Mouse (Mus musculus): Measurements from ENCODE around the gene 4933415F23Rik. TPM values are rescaled to one million over a fixed set of nuclear protein-coding genes. Genes with fewer than 3 reads are reported as not detected.
A peak's percentile ranks its signal among the peaks of the same experiment; 100 is the strongest.
"Not testable (repeated sequence)": the region's sequence is repeated elsewhere in the genome, so short reads cannot be mapped to it uniquely, and the experiment has no call there.

Gene 4933415F23Rik
- polyA plus RNA-seq (2014; fragmentation: Nextera tagmentation; extraction: Ambion mirVana) = not detected in 2 replicates

GRCm38 (mm10) chr1:23102021-23102420 lies at the start of gene 4933415F23Rik:
TSS of gene 4933415F23Rik (minus strand) at chr1:23102253.
- no peak within 1 kb of the TSS for H3K4me3 ChIP-seq (ENCODE audit: low read depth, low read length)
- no peak within 1 kb of the TSS for H3K9ac ChIP-seq (ENCODE audit: low read depth, low read length)
- ATAC-seq (ENCODE audit: low FRiP score) = no peak
- H3K27ac ChIP-seq (ENCODE audit: low read depth, low read length) = no peak within 1 kb of the TSS
- no peaks in the 10 kb centered on the region for H3K4me1 ChIP-seq (replicated peaks; ENCODE audit: control insufficient read depth, insufficient read depth, low read length)
- H3K4me2 ChIP-seq (replicated peaks; ENCODE audit: low read depth, low read length) = no peak within 1 kb of the TSS
- DNase-seq (ENCODE audit: low spot score) = no peak
- WGBS = 94% methylated on average over 19 of the region's 20 CpGs
- H3K9me3 ChIP-seq (ENCODE audit: control insufficient read depth, low read length) = no peaks in the 10 kb centered on the region
- H3K36me3 ChIP-seq (ENCODE audit: control insufficient read depth, insufficient read depth, low read length) = no peaks in the 10 kb centered on the region
- H3K27me3 ChIP-seq (ENCODE audit: control insufficient read depth, insufficient read depth, low read length) = no peaks in the 10 kb centered on the region

GRCm38 (mm10) chr1:23151722-23152121 lies 49.7 kb upstream of the 4933415F23Rik start:
- H3K4me1 ChIP-seq (replicated peaks; ENCODE audit: control insufficient read depth, insufficient read depth, low read length) = no peaks in the 10 kb centered on the region

DNA sequence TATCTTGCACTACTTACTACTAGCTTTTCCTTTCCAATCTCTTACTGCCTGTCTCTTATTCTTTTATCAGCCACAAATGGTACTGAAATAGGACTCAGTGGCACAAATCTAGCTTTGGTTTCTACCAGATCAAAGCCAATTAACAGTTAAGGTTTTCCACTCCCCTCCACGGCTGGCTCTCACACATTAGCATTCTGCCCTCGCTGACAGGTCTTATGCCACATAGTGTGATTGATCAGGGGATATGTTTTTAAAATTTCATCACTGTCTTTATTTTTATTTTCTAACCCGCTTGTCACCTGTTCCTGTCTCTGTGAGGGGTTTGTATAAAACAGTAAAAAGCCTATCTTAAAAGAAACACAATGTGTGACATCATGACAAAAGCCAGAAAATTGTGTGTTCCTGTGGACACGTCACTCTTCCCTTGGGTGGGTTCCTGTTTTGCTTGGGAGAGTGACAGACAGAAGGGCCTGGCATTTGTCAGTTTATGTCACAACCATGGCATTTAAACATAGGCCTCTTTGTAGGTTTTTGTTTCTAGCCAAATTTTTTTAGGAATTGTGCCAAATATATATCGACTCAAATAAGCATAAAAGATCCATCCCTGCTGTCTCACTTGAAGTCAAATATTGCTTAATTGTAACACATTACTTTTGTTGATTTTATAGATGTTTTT lies 44.3 kb upstream of the 4933415F23Rik start:
- DNase-seq (ENCODE audit: low spot score) (no peak), ATAC-seq (ENCODE audit: low FRiP score) (no peak)
- Histone ChIP-seq H3K4me1 (replicated peaks; ENCODE audit: control insufficient read depth, insufficient read depth, low read length) (no peaks in the 10 kb centered on the region), H3K27ac (ENCODE audit: low read depth, low read length) (no peak overlapping the region), H3K9ac (ENCODE audit: low read depth, low read length) (no peak overlapping the region), H3K27me3 (ENCODE audit: control insufficient read depth, insufficient read depth, low read length) (no peaks in the 10 kb centered on the region), H3K4me2 (replicated peaks; ENCODE audit: low read depth, low read length) (no peak overlapping the region), H3K36me3 (ENCODE audit: control insufficient read depth, insufficient read depth, low read length) (no peaks in the 10 kb centered on the region), H3K4me3 (ENCODE audit: low read depth, low read length) (no peak overlapping the region), H3K9me3 (ENCODE audit: control insufficient read depth, low read length) (no peaks in the 10 kb centered on the region)
- WGBS = 75% methylated on average over 5 of the region's 5 CpGs

More at GRCm38 (mm10) chr1:23151722-23152121, 49.7 kb upstream of the 4933415F23Rik start:
- H3K4me2 ChIP-seq (replicated peaks; ENCODE audit: low read depth, low read length) = no peak overlapping the region
- H3K9ac ChIP-seq (ENCODE audit: low read depth, low read length) = no peak overlapping the region
- no peaks in the 10 kb centered on the region for H3K36me3 ChIP-seq (ENCODE audit: control insufficient read depth, insufficient read depth, low read length)
- WGBS = 78% methylated on average over 1 of the region's 1 CpGs
- no peaks in the 10 kb centered on the region for H3K27me3 ChIP-seq (ENCODE audit: control insufficient read depth, insufficient read depth, low read length)
- DNase-seq (ENCODE audit: low spot score) (no peak), ATAC-seq (ENCODE audit: low FRiP score) (no peak)
- no peak overlapping the region for H3K4me3 ChIP-seq (ENCODE audit: low read depth, low read length)
- H3K27ac ChIP-seq (ENCODE audit: low read depth, low read length) = no peak overlapping the region
- H3K9me3 ChIP-seq (ENCODE audit: control insufficient read depth, low read length) = no peaks in the 10 kb centered on the region

DNA sequence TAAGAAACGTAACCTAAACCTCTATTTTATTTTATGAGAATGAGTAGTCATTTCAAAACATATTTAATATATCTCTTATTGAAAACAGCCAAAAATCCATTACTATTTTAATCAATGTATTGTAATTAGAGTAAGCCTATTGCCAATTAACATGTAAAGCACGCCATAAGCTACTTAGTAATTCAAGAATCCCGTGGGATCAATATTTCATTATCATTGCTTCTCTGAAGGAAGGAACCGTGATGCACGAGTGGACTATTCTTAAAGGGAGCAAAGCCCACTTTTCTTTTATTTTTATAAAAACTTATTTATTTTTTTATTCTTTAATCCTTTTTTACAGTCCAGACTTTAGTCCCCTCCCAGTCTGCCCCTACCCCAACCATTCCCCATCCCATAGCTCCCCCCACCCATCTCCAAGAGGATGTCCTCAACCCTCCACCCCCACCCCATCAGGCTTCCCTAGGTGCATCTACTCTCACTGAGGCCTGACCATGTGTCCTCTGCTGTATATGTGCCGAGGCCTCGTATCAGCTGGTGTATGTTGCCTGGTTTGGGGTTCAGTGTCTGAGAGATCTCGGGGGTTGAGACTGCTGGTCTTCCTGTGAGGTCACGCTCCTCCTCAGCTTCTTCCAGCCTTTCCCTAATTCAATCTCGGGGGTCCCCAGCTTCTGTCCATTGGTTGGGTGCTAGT lies 39.2 kb upstream of the 4933415F23Rik start:
- ATAC-seq (ENCODE audit: low FRiP score) (peak; percentile 64), DNase-seq (ENCODE audit: low spot score) (no peak)
- Histone ChIP-seq H3K9ac (ENCODE audit: low read depth, low read length) (no peak overlapping the region), H3K27me3 (ENCODE audit: control insufficient read depth, insufficient read depth, low read length) (no peaks in the 10 kb centered on the region), H3K4me3 (ENCODE audit: low read depth, low read length) (no peak overlapping the region), H3K9me3 (ENCODE audit: control insufficient read depth, low read length) (no peaks in the 10 kb centered on the region), H3K36me3 (ENCODE audit: control insufficient read depth, insufficient read depth, low read length) (no peaks in the 10 kb centered on the region), H3K4me1 (replicated peaks; ENCODE audit: control insufficient read depth, insufficient read depth, low read length) (no peaks in the 10 kb centered on the region), H3K4me2 (replicated peaks; ENCODE audit: low read depth, low read length) (no peak overlapping the region), H3K27ac (ENCODE audit: low read depth, low read length) (no peak overlapping the region)
- WGBS = 78% methylated on average over 10 of the region's 10 CpGs

DNA sequence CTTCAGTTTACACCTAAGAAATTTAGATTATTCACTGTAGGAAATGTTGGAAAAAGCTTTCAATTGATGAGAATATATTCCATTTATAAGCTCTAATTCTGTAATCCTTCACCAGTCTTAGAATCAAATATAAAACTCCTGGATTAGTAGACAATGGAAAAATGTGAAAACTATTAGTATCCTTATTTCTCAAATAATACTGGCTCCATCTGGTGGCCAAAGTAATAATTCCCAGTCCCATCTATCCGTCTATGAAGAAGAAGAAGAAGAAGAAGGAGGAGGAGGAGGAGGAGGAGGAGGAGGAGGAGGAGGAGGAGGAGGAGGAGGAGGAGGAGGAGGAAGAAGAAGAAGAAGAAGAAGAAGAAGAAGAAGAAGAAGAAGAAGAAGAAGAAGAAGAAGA lies 38.5 kb upstream of the 4933415F23Rik start:
- not testable (repeated sequence) for H3K27ac ChIP-seq (ENCODE audit: low read depth, low read length); ATAC-seq (ENCODE audit: low FRiP score); H3K9me3 ChIP-seq (ENCODE audit: control insufficient read depth, low read length); H3K36me3 ChIP-seq (ENCODE audit: control insufficient read depth, insufficient read depth, low read length); H3K27me3 ChIP-seq (ENCODE audit: control insufficient read depth, insufficient read depth, low read length); H3K9ac ChIP-seq (ENCODE audit: low read depth, low read length); H3K4me2 ChIP-seq (replicated peaks; ENCODE audit: low read depth, low read length); H3K4me1 ChIP-seq (replicated peaks; ENCODE audit: control insufficient read depth, insufficient read depth, low read length); H3K4me3 ChIP-seq (ENCODE audit: low read depth, low read length)
- 0% methylated on average over 1 of the region's 1 CpGs for WGBS
- DNase-seq (ENCODE audit: low spot score) = peak; percentile 51

GRCm38 (mm10) chr1:23120901-23121300 lies 18.8 kb upstream of the 4933415F23Rik start:
- DNase-seq (ENCODE audit: low spot score) (no peak), ATAC-seq (ENCODE audit: low FRiP score) (no peak)
- WGBS = 75% methylated on average over 4 of the region's 4 CpGs
- Histone ChIP-seq H3K9ac (ENCODE audit: low read depth, low read length) (no peak overlapping the region), H3K9me3 (ENCODE audit: control insufficient read depth, low read length) (no peaks in the 10 kb centered on the region), H3K4me2 (replicated peaks; ENCODE audit: low read depth, low read length) (no peak overlapping the region), H3K4me3 (ENCODE audit: low read depth, low read length) (no peak overlapping the region), H3K4me1 (replicated peaks; ENCODE audit: control insufficient read depth, insufficient read depth, low read length) (no peaks in the 10 kb centered on the region), H3K27me3 (ENCODE audit: control insufficient read depth, insufficient read depth, low read length) (no peaks in the 10 kb centered on the region), H3K27ac (ENCODE audit: low read depth, low read length) (no peak overlapping the region), H3K36me3 (ENCODE audit: control insufficient read depth, insufficient read depth, low read length) (no peaks in the 10 kb centered on the region)

DNA sequence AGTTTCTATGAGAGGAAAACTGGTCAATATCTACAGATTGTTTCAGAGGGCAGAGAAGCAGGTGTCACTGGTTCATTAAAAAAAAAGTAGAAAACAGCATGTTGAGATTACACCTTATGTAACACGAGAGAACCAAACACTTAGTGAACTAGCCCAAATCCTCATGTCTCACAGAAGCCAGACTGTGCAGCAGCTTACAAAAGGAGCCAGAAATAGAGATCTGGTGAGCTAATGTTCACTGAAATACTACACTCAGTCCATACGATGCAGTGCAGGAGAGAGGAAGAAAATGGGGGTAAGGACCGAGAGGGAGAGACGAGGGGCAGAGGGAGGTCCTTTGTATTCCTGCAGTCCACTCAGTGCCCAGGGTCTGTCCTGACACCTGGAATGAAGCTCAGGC lies 17.4 kb upstream of the 4933415F23Rik start:
- no peak for DNase-seq (ENCODE audit: low spot score)
- Histone ChIP-seq H3K4me1 (replicated peaks; ENCODE audit: control insufficient read depth, insufficient read depth, low read length) (no peaks in the 10 kb centered on the region), H3K27ac (ENCODE audit: low read depth, low read length) (no peak overlapping the region), H3K27me3 (ENCODE audit: control insufficient read depth, insufficient read depth, low read length) (no peaks in the 10 kb centered on the region), H3K4me2 (replicated peaks; ENCODE audit: low read depth, low read length) (no peak overlapping the region), H3K9me3 (ENCODE audit: control insufficient read depth, low read length) (no peaks in the 10 kb centered on the region), H3K4me3 (ENCODE audit: low read depth, low read length) (no peak overlapping the region), H3K9ac (ENCODE audit: low read depth, low read length) (no peak overlapping the region), H3K36me3 (ENCODE audit: control insufficient read depth, insufficient read depth, low read length) (no peaks in the 10 kb centered on the region)
- 77% methylated on average over 4 of the region's 4 CpGs for WGBS
- no peak for ATAC-seq (ENCODE audit: low FRiP score)

DNA sequence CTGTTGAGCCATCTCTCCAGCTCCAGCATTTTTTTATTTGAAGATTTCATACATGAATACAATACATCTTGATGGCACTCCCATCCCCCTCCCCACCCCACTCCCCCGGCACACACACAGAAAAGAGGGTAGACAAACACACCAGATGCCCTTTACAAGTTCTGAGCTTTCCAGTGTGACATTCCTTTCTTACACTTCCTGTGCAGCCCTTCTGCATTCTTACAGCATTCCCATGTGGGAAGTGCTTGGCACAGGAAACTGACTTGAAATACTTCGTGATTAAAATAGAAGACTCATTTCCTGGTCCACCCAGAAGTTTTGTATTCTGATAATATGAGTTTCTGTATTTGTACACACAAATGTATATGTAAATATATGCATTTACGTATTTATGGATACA lies 15.4 kb upstream of the 4933415F23Rik start:
- no peak overlapping the region for H3K4me2 ChIP-seq (replicated peaks; ENCODE audit: low read depth, low read length)
- H3K9me3 ChIP-seq (ENCODE audit: control insufficient read depth, low read length) = no peaks in the 10 kb centered on the region
- ATAC-seq (ENCODE audit: low FRiP score) (no peak), DNase-seq (ENCODE audit: low spot score) (no peak)
- no peak overlapping the region for H3K9ac ChIP-seq (ENCODE audit: low read depth, low read length)
- no peak overlapping the region for H3K27ac ChIP-seq (ENCODE audit: low read depth, low read length)
- no peaks in the 10 kb centered on the region for H3K36me3 ChIP-seq (ENCODE audit: control insufficient read depth, insufficient read depth, low read length)
- no peak overlapping the region for H3K4me3 ChIP-seq (ENCODE audit: low read depth, low read length)
- 76% methylated on average over 3 of the region's 3 CpGs for WGBS
- no peaks in the 10 kb centered on the region for H3K27me3 ChIP-seq (ENCODE audit: control insufficient read depth, insufficient read depth, low read length)
- no peaks in the 10 kb centered on the region for H3K4me1 ChIP-seq (replicated peaks; ENCODE audit: control insufficient read depth, insufficient read depth, low read length)

GRCm38 (mm10) chr1:23109191-23109590 lies 7.1 kb upstream of the 4933415F23Rik start:
- no peaks in the 10 kb centered on the region for H3K4me1 ChIP-seq (replicated peaks; ENCODE audit: control insufficient read depth, insufficient read depth, low read length)
- WGBS = 94% methylated on average over 1 of the region's 1 CpGs
- no peak overlapping the region for H3K4me3 ChIP-seq (ENCODE audit: low read depth, low read length)
- no peak overlapping the region for H3K9ac ChIP-seq (ENCODE audit: low read depth, low read length)
- no peaks in the 10 kb centered on the region for H3K27me3 ChIP-seq (ENCODE audit: control insufficient read depth, insufficient read depth, low read length)
- H3K4me2 ChIP-seq (replicated peaks; ENCODE audit: low read depth, low read length) = no peak overlapping the region
- DNase-seq (ENCODE audit: low spot score) = no peak
- no peak for ATAC-seq (ENCODE audit: low FRiP score)
- no peaks in the 10 kb centered on the region for H3K9me3 ChIP-seq (ENCODE audit: control insufficient read depth, low read length)
- H3K36me3 ChIP-seq (ENCODE audit: control insufficient read depth, insufficient read depth, low read length) = no peaks in the 10 kb centered on the region
- H3K27ac ChIP-seq (ENCODE audit: low read depth, low read length) = no peak overlapping the region
